Mouse (Mus musculus): ENCODE measurements at regions not wholly inside any gene's neighbourhood (a gene's known extent, or its start where the extent isn't known, plus 50 kb on each side); places are given as distances from the start of the nearest gene placed in this dataset.
A peak's percentile ranks its signal among the peaks of the same experiment; 100 is the strongest.

DNA sequence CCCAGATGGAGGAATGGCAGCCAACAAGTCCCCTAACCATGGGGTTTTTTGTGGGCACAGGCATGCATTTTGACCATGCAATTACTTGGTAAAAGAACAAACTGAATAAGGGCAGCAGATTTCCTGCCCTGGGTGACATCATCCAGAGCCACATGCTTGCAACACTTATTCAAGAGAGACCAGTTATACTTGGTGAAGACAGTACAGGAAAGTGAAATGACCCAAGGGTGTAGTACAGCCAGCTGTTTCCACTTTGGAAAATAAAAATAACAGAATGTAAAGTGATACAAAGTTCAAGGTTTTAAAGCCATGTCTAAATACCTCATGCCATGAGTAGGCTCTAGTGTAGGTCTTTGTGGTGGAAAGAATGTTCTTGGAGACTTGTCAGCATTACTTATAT lies 432.5 kb upstream of the A1bg start:
- no peaks in the 10 kb centered on the region for H3K4me1 ChIP-seq
- H3K36me3 ChIP-seq (replicated peaks) = no peaks in the 10 kb centered on the region
- H3K9me3 ChIP-seq = no peaks in the 10 kb centered on the region
- H3K4me3 ChIP-seq = no peak overlapping the region
- H3K9ac ChIP-seq = no peak overlapping the region
- H3K4me2 ChIP-seq = no peak overlapping the region
- no peak for ATAC-seq (replicated peaks)
- H3K27me3 ChIP-seq (replicated peaks) = no peaks in the 10 kb centered on the region
- H3K27ac ChIP-seq = no peak overlapping the region

DNA sequence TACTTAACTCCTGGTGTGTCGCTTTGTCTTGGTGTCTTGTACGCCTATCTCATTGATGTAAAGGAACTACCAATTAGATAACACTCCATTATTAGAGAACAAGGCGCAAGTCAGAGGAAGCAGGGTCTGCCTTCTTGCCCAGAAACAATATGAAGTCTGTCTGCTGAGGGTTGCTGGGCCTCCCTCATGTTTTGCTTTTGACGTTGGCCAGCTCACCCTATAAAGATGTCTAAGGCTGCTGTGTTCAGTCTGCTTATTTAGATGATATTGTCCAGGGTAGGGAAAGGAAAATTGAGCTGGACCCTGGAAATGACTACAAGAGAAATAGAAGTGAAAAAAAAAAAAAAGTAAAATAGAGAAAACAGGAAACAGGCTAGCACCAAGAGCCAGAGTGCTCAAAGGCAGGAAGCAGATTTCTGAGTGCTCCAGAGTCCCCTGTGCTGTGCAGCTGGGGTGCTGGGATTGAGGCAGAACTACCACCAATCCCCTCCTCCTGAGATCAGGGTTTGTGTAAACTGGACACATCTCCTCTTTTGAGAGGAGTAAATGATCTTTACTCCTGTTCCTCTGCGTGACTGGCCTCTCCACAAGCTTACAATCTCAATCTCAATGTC lies 429.0 kb upstream of the A1bg start:
- H3K4me2 ChIP-seq = no peak overlapping the region
- no peak overlapping the region for H3K9ac ChIP-seq
- no peak overlapping the region for H3K4me3 ChIP-seq
- no peaks in the 10 kb centered on the region for H3K4me1 ChIP-seq
- WGBS = 83% methylated on average over 5 of the region's 5 CpGs
- H3K9me3 ChIP-seq = no peaks in the 10 kb centered on the region
- no peaks in the 10 kb centered on the region for H3K27me3 ChIP-seq (replicated peaks)
- H3K27ac ChIP-seq = no peak overlapping the region
- ATAC-seq (replicated peaks) = no peak
- no peaks in the 10 kb centered on the region for H3K36me3 ChIP-seq (replicated peaks)

DNA sequence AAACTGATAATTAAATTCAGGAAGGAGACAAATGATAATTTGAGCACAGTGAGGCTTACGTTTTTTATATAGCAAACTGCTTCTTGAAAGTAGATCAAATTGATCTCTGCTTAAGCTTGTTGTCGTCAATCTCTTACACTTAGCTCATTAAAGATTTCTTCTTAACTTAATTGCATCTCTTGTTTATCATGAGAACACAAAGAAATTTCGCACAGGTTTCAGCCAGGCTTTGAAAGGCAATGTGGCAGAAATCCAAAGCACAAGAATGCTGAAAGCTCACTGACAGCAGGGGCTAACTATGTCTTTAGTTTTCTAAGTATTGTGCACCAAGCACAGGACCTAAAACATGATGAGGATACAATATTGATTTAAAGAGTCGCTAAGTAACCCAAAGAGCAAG lies 422.3 kb upstream of the A1bg start:
- no peak for ATAC-seq (replicated peaks)
- Histone ChIP-seq H3K4me3 (no peak overlapping the region), H3K9ac (no peak overlapping the region), H3K9me3 (no peaks in the 10 kb centered on the region), H3K4me2 (no peak overlapping the region), H3K27ac (no peak overlapping the region), H3K27me3 (replicated peaks) (no peaks in the 10 kb centered on the region), H3K4me1 (no peaks in the 10 kb centered on the region), H3K36me3 (replicated peaks) (no peaks in the 10 kb centered on the region)
- WGBS = 48% methylated on average over 4 of the region's 4 CpGs

DNA sequence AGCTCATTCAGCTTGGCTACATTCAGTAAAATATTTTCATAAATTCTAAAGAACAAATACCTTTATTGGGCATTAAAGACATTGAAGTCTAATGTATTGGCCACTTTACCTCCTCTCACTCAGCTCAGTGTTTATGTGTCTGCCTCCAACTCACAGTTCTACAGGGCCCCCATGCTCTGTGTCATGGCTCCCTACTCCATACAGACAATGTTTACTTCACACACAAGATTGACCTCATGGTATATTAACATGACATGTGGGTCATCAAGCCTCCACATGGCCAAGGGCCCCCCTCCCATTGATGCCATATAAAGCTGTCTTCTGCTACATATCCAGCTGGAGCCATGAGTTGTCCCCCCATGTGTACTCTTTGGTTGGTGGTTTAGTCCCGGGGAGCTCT lies 419.8 kb upstream of the A1bg start:
- ATAC-seq (replicated peaks) = no peak
- WGBS = 88% methylated on average over 1 of the region's 1 CpGs
- Histone ChIP-seq H3K4me2 (no peak overlapping the region), H3K4me1 (no peaks in the 10 kb centered on the region), H3K36me3 (replicated peaks) (no peaks in the 10 kb centered on the region), H3K9me3 (no peaks in the 10 kb centered on the region), H3K27ac (no peak overlapping the region), H3K9ac (no peak overlapping the region), H3K4me3 (no peak overlapping the region), H3K27me3 (replicated peaks) (no peaks in the 10 kb centered on the region)

DNA sequence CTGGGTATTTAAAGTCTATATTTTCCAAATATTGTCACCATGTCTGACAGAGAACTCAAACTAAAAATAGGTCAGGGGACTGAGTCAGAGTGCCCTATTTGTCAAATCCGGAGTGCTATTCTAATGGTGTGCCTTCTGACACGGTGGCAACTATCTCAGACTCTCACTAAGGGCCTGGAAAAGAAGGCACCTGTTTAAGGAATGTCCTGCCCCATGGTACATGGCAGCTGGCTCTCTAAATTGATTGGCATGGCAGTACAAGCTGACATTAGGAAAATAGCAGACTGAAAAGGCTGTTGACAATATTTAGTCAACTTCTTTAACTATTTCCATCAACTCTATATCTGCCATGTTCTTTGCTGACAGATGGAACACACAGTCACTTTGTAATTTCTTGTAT lies 405.1 kb upstream of the A1bg start:
- Histone ChIP-seq H3K27ac (no peak overlapping the region), H3K4me3 (no peak overlapping the region), H3K27me3 (replicated peaks) (no peaks in the 10 kb centered on the region), H3K9ac (no peak overlapping the region), H3K36me3 (replicated peaks) (no peaks in the 10 kb centered on the region), H3K9me3 (no peaks in the 10 kb centered on the region), H3K4me2 (no peak overlapping the region), H3K4me1 (no peaks in the 10 kb centered on the region)
- no peak for ATAC-seq (replicated peaks)
- 88% methylated on average over 2 of the region's 2 CpGs for WGBS

DNA sequence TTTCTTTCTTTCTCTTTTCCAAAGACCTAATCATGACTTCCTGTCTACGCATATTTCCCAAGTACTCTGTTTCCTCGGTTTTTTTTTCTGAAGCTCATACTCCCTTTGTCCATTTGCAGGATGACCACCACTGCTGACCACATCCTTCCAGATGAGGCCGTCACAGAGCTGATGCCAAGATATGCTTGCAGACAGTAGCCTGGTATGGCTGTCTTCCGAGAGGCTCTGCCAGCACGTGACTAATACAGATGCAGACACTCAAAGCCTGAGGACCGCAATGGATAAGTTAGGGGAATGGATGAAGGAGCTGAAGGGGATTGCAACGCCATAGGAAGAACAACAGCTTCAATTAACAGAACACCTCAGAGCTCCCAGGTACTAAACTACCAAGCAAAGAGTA lies 399.4 kb upstream of the A1bg start:
- Histone ChIP-seq H3K9ac (no peak overlapping the region), H3K9me3 (no peaks in the 10 kb centered on the region), H3K27me3 (replicated peaks) (no peaks in the 10 kb centered on the region), H3K4me1 (no peaks in the 10 kb centered on the region), H3K36me3 (replicated peaks) (no peaks in the 10 kb centered on the region), H3K4me2 (no peak overlapping the region), H3K27ac (no peak overlapping the region), H3K4me3 (no peak overlapping the region)
- ATAC-seq (replicated peaks) = no peak
- WGBS = 91% methylated on average over 7 of the region's 7 CpGs

DNA sequence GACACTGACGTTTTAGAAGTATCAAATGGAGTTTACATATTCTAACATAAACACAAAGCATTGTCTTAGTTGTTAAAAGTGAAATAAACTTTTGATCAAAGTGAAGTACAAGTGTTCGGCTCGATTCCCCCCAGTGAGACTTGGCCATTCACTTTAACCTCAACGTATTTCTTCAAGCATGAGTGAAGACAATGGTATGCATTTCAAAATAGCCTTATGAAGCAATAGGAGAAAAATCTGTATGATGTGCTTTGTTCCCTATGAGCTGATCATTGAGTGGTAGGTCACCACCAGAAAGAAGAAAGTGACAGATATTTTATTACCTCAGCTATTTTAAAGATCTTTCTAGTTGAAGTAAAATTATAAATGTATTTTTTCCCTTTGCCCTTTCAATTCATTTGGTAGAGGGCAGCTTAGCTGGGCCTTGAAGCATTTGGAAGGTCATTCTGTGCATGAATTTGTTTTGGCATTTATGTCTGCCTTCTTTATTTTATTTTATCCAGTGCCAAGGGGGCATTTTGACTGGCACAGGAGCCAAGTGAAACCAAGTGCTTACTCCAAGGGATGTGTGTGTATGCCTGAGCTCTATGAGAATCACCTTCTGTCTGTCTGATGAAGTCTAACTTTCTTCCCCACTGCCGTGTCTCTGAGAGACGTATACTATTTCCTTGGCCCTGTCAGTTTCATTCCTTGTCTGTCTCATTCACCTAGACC lies 386.8 kb upstream of the A1bg start:
- Histone ChIP-seq H3K4me2 (no peak overlapping the region), H3K36me3 (replicated peaks) (no peaks in the 10 kb centered on the region), H3K4me1 (no peaks in the 10 kb centered on the region), H3K9ac (no peak overlapping the region), H3K4me3 (no peak overlapping the region), H3K9me3 (no peaks in the 10 kb centered on the region), H3K27ac (no peak overlapping the region), H3K27me3 (replicated peaks) (no peaks in the 10 kb centered on the region)
- WGBS = 75% methylated on average over 6 of the region's 6 CpGs
- ATAC-seq (replicated peaks) = no peak

DNA sequence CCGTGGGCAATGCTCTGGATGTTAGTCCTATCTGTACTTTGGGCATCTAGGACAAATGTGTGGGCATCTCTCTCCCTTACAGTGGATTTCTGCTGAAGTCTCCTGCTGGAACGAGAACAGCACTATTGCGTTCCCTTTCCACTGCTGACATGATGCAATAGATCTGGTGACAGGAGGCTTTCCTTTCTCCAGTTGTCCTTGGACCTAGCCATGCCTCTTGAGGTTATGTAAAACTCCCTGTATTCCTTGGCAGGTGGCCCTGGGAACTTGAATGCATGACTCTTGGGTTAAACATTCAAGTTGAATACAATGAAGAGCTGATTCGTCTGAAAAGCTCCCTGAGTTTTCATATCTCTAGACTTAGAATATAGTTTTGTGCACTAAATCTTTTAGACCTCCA lies 386.1 kb upstream of the A1bg start:
- H3K9ac ChIP-seq = no peak overlapping the region
- no peaks in the 10 kb centered on the region for H3K9me3 ChIP-seq
- WGBS = 81% methylated on average over 4 of the region's 4 CpGs
- no peaks in the 10 kb centered on the region for H3K27me3 ChIP-seq (replicated peaks)
- H3K4me3 ChIP-seq = no peak overlapping the region
- no peak overlapping the region for H3K4me2 ChIP-seq
- ATAC-seq (replicated peaks) = no peak
- no peaks in the 10 kb centered on the region for H3K36me3 ChIP-seq (replicated peaks)
- H3K27ac ChIP-seq = no peak overlapping the region
- no peaks in the 10 kb centered on the region for H3K4me1 ChIP-seq

DNA sequence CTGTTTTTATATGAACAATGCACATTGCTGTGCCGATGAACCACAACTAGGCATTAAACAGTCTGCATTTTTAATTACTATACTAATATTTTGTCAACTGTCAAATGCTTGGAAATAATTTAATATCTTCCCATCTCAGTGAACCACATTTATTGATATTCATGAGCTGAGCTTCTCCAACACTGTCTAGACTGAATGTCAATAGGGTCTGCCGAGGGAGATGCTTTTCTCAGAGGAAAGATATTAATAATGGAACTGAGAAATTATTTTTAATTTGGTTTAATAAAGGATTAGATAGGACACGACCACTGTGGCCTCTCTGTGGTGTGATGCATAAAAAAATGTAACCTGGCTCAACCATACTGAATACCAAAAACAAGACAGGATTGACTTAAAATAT lies 381.7 kb upstream of the A1bg start:
- Histone ChIP-seq H3K27me3 (replicated peaks) (no peaks in the 10 kb centered on the region), H3K9ac (no peak overlapping the region), H3K4me1 (no peaks in the 10 kb centered on the region), H3K36me3 (replicated peaks) (no peaks in the 10 kb centered on the region), H3K9me3 (no peaks in the 10 kb centered on the region), H3K27ac (no peak overlapping the region), H3K4me2 (no peak overlapping the region), H3K4me3 (no peak overlapping the region)
- 48% methylated on average over 3 of the region's 3 CpGs for WGBS
- peak; percentile 58 for ATAC-seq (replicated peaks)

DNA sequence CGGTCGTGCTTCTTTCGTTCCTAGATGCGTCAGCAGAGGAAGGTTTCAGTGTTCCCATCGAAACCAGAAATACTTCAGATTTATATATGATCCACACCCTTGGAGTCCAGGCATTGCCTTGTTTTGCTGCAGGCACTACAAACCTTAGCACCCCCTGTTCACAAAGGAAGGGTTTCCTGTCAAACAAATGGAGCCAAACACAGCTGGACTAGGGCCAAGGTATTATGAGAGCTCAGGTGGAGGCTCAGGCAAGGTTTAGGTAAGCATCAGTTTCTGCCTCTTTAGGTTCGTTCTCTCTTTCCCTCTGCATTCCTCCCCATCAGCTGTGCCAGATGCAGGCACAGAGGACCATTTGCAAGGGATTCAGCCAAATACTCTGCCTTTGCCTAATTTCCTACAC lies 377.0 kb upstream of the A1bg start:
- H3K27me3 ChIP-seq (replicated peaks) = no peaks in the 10 kb centered on the region
- no peak overlapping the region for H3K4me2 ChIP-seq
- no peaks in the 10 kb centered on the region for H3K36me3 ChIP-seq (replicated peaks)
- H3K4me1 ChIP-seq = no peaks in the 10 kb centered on the region
- no peak overlapping the region for H3K4me3 ChIP-seq
- H3K27ac ChIP-seq = no peak overlapping the region
- 93% methylated on average over 6 of the region's 6 CpGs for WGBS
- H3K9me3 ChIP-seq = no peaks in the 10 kb centered on the region
- no peak for ATAC-seq (replicated peaks)
- H3K9ac ChIP-seq = no peak overlapping the region

DNA sequence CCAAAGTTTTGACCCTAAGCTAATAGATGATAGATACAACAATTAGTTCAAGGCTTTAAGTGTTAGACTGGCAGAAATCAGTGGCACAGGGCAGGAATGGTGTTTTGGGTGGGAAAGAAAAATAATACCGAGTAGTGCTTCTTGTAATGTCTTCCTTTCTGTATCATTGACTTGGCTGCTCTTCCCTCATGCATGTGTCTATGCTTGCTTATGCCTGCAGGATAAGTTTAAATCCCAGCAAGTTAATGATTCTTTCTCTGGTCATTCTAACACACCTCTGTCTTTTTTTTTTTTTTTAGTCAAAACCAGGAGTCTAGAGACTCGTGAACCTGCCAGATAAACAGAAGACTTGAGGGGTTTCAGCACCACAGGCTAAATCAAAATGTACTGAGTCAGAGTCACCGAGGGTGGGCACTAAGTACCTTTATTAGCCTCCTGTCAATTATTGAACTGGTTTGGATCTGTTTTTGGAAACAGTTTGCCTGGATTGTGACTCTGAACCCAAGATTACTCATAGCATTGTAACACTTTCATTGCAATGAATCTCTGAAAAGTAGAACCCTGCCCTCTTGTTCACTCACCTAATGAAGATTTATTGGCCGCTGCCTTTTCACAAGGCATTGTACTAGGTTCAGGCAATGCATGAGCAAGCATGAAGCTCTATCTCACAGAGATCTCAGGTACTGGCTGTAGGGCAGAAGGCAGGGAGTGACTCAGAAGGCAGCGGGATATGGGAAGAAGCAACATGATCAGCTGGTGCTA lies 374.8 kb upstream of the A1bg start:
- Histone ChIP-seq H3K27ac (no peak overlapping the region), H3K4me1 (no peaks in the 10 kb centered on the region), H3K9ac (no peak overlapping the region), H3K27me3 (replicated peaks) (no peaks in the 10 kb centered on the region), H3K36me3 (replicated peaks) (no peaks in the 10 kb centered on the region), H3K4me3 (no peak overlapping the region), H3K4me2 (no peak overlapping the region), H3K9me3 (no peaks in the 10 kb centered on the region)
- WGBS = 89% methylated on average over 5 of the region's 5 CpGs
- ATAC-seq (replicated peaks) = no peak

DNA sequence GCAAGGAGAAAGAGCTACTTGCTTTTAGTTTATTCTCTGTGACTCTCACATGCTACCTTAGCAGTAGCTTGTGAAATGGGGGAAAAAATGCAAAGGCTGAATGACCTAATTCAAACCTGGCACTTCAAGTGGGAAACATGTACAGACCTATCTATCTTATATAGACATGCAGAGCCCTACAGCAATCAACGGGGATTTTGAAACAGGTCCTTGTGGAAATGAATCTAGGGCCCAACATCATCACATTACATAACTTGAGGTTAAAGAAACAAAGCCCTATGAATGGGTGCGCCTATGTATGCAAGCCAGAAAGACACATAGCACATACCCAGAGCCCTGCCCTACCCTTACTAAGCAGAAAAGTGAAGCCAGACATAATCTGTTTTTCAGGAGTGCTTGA lies 371.8 kb upstream of the A1bg start:
- H3K36me3 ChIP-seq (replicated peaks) = no peaks in the 10 kb centered on the region
- H3K4me3 ChIP-seq = no peak overlapping the region
- H3K4me2 ChIP-seq = no peak overlapping the region
- no peak overlapping the region for H3K27ac ChIP-seq
- no peaks in the 10 kb centered on the region for H3K27me3 ChIP-seq (replicated peaks)
- 90% methylated on average over 2 of the region's 2 CpGs for WGBS
- H3K4me1 ChIP-seq = no peaks in the 10 kb centered on the region
- H3K9me3 ChIP-seq = no peaks in the 10 kb centered on the region
- no peak for ATAC-seq (replicated peaks)
- H3K9ac ChIP-seq = no peak overlapping the region

DNA sequence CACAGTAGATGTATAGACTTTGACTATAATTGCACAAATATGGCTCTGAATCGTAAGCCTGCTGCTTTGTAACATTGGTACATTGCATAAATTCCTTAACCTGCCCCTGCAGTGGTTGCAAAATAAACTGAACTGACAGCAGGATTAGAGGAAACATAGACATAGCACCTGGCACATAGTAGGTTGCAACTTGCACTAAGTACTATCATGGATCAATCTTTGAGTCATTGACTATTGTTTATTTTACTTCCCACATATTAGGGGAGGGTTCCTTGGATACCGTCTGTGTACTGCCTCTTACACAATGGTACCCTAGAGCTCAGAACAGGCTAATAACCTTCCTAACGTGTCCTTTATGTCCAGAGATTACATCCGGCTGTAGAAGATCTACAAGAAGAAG lies 371.3 kb upstream of the A1bg start:
- H3K4me2 ChIP-seq = no peak overlapping the region
- H3K9me3 ChIP-seq = no peaks in the 10 kb centered on the region
- no peak for ATAC-seq (replicated peaks)
- no peak overlapping the region for H3K9ac ChIP-seq
- H3K27me3 ChIP-seq (replicated peaks) = no peaks in the 10 kb centered on the region
- WGBS = 71% methylated on average over 4 of the region's 4 CpGs
- no peaks in the 10 kb centered on the region for H3K4me1 ChIP-seq
- H3K36me3 ChIP-seq (replicated peaks) = no peaks in the 10 kb centered on the region
- no peak overlapping the region for H3K27ac ChIP-seq
- no peak overlapping the region for H3K4me3 ChIP-seq
